Mouse (Mus musculus) forebrain, embryonic 13.5 days (tissue): ENCODE results near the gene Mtch2. TPM values are rescaled to one million over a fixed set of nuclear protein-coding genes. Genes with fewer than 3 reads are reported as not detected.
"Not testable (repeated sequence)": the region's sequence is repeated elsewhere in the genome, so short reads cannot be mapped to it uniquely, and the experiment has no call there.

Experiments
- ATAC-seq: fragments of 200-750 bp; cut with Nextera tagmentation; 2 replicates; pipeline ENCODE4 v1.8.0; 2017
- H3K27ac ChIP-seq: fragments of 300-500 bp; sonication (generic); 2 replicates; pipeline ENCODE4 v1.5.1; 2015; ENCODE audit warnings: inconsistent platforms, mild to moderate bottlenecking, moderate library complexity
- H3K27me3 ChIP-seq: fragments of 300-500 bp; sonication (generic); 2 replicates; pipeline ENCODE4 v1.6.1; 2015; ENCODE audit warnings: mild to moderate bottlenecking, inconsistent platforms
- H3K36me3 ChIP-seq: fragments of 300-500 bp; sonication (generic); 2 replicates; pipeline ENCODE4 v1.6.1; 2015; ENCODE audit warnings: mild to moderate bottlenecking, inconsistent platforms; ENCODE audit not compliant: poor library complexity, severe bottlenecking
- H3K4me1 ChIP-seq: fragments of 300-500 bp; sonication (generic); 2 replicates; pipeline ENCODE4 v1.6.1; 2015; ENCODE audit warnings: inconsistent platforms
- H3K4me2 ChIP-seq: fragments of 300-500 bp; sonication (generic); 2 replicates; pipeline ENCODE4 v1.6.1; 2015; ENCODE audit warnings: inconsistent platforms, mild to moderate bottlenecking, moderate library complexity
- H3K4me3 ChIP-seq: fragments of 300-500 bp; sonication (generic); 2 replicates; pipeline ENCODE4 v1.5.1; 2015; ENCODE audit warnings: mild to moderate bottlenecking, inconsistent platforms
- H3K9ac ChIP-seq: fragments of 300-500 bp; sonication (generic); 2 replicates; pipeline ENCODE4 v1.6.1; 2015; ENCODE audit warnings: mild to moderate bottlenecking, inconsistent platforms
- H3K9me3 ChIP-seq: fragments of 300-500 bp; sonication (generic); replicated peaks from 2 replicates; pipeline ENCODE4 v1.6.1; 2016; ENCODE audit warnings: inconsistent platforms
- WGBS: fragments of 180-500 bp; shearing (Covaris S2); methylation state at CpG from one replicate; pipeline ENCODE4 v1.1.7; 2015; 5-methylcytosine and 5-hydroxymethylcytosine counted together
- polyA plus RNA-seq: library from polyadenylated mRNA; unstranded; fragments of >200 nt; fragmentation: Nextera tagmentation; extraction: Ambion mirVana; gene quantifications from 2 replicates; pipeline ENCODE4 v1.2.1, GENCODE M21; 2015

Gene Mtch2
- 275 and 283 TPM in 2 replicates for polyA plus RNA-seq

- Histone ChIP-seq H3K4me1 (peaks cover 25% of the 10 kb centered on the region), H3K27me3 (no peaks in the 10 kb centered on the region), H3K9ac (peak within 1 kb of the TSS; percentile 89), H3K9me3 (no peaks in the 10 kb centered on the region), H3K27ac (peak within 1 kb of the TSS; percentile 87), H3K4me3 (peak within 1 kb of the TSS; percentile 83), H3K4me2 (peak within 1 kb of the TSS; percentile 66), H3K36me3 (peaks cover 24% of the 10 kb centered on the region)
- ATAC-seq = peak; percentile 96
- WGBS = under 1% methylated on average over 57 of the region's 67 CpGs
Observed at GRCm38 (mm10) chr2:90846955-90847680, at the start of gene Mtch2. Gene Mtch2 (plus strand): TSS chr2:90847155.

- no peaks in the 10 kb centered on the region for H3K27me3 ChIP-seq
- no peak overlapping the region for H3K9ac ChIP-seq
- H3K9me3 ChIP-seq = no peaks in the 10 kb centered on the region
- H3K36me3 ChIP-seq = no peaks in the 10 kb centered on the region
- H3K4me3 ChIP-seq = no peak overlapping the region
- no peak for ATAC-seq
- 83% methylated on average over 6 of the region's 6 CpGs for WGBS
- no peaks in the 10 kb centered on the region for H3K4me1 ChIP-seq
- H3K27ac ChIP-seq = no peak overlapping the region
- no peak overlapping the region for H3K4me2 ChIP-seq
Observed at GRCm38 (mm10) chr2:90808241-90809126, 38.5 kb upstream of the Mtch2 start.

GRCm38 (mm10) chr2:90810751-90811150 lies 36.2 kb upstream of the Mtch2 start:
- no peak overlapping the region for H3K27ac ChIP-seq
- no peak for ATAC-seq
- H3K36me3 ChIP-seq = no peaks in the 10 kb centered on the region
- H3K9ac ChIP-seq = no peak overlapping the region
- H3K4me3 ChIP-seq = no peak overlapping the region
- no peaks in the 10 kb centered on the region for H3K4me1 ChIP-seq
- 86% methylated on average over 8 of the region's 8 CpGs for WGBS
- H3K4me2 ChIP-seq = no peak overlapping the region
- H3K27me3 ChIP-seq = no peaks in the 10 kb centered on the region
- no peaks in the 10 kb centered on the region for H3K9me3 ChIP-seq

- no peaks in the 10 kb centered on the region for H3K4me1 ChIP-seq
- H3K4me2 ChIP-seq = no peak overlapping the region
- H3K9me3 ChIP-seq = no peaks in the 10 kb centered on the region
- 83% methylated on average over 2 of the region's 2 CpGs for WGBS
- H3K36me3 ChIP-seq = no peaks in the 10 kb centered on the region
- H3K4me3 ChIP-seq = no peak overlapping the region
- H3K27me3 ChIP-seq = no peaks in the 10 kb centered on the region
- no peak overlapping the region for H3K9ac ChIP-seq
- H3K27ac ChIP-seq = no peak overlapping the region
- ATAC-seq = no peak
Observed at GRCm38 (mm10) chr2:90815266-90815665, 31.7 kb upstream of the Mtch2 start.

- no peaks in the 10 kb centered on the region for H3K36me3 ChIP-seq
- ATAC-seq = no peak
- no peaks in the 10 kb centered on the region for H3K4me1 ChIP-seq
- H3K9me3 ChIP-seq = no peaks in the 10 kb centered on the region
- H3K4me3 ChIP-seq = no peak overlapping the region
- no peaks in the 10 kb centered on the region for H3K27me3 ChIP-seq
- no peak overlapping the region for H3K9ac ChIP-seq
- no peak overlapping the region for H3K27ac ChIP-seq
- WGBS = 90% methylated on average over 4 of the region's 4 CpGs
- H3K4me2 ChIP-seq = no peak overlapping the region
Observed at GRCm38 (mm10) chr2:90816144-90816543, 30.8 kb upstream of the Mtch2 start.

GRCm38 (mm10) chr2:90818710-90819109 lies 28.2 kb upstream of the Mtch2 start:
- no peak overlapping the region for H3K4me2 ChIP-seq
- H3K36me3 ChIP-seq = no peaks in the 10 kb centered on the region
- no peak overlapping the region for H3K9ac ChIP-seq
- H3K27ac ChIP-seq = no peak overlapping the region
- WGBS = 92% methylated on average over 3 of the region's 3 CpGs
- H3K9me3 ChIP-seq = no peaks in the 10 kb centered on the region
- ATAC-seq = no peak
- H3K4me1 ChIP-seq = no peaks in the 10 kb centered on the region
- H3K4me3 ChIP-seq = no peak overlapping the region
- H3K27me3 ChIP-seq = no peaks in the 10 kb centered on the region

- H3K36me3 ChIP-seq = no peaks in the 10 kb centered on the region
- H3K4me3 ChIP-seq = no peak overlapping the region
- H3K4me2 ChIP-seq = no peak overlapping the region
- H3K4me1 ChIP-seq = no peaks in the 10 kb centered on the region
- no peak overlapping the region for H3K9ac ChIP-seq
- H3K27ac ChIP-seq = no peak overlapping the region
- ATAC-seq = no peak
- H3K9me3 ChIP-seq = no peaks in the 10 kb centered on the region
- H3K27me3 ChIP-seq = no peaks in the 10 kb centered on the region
- WGBS = 79% methylated on average over 3 of the region's 3 CpGs
Observed at GRCm38 (mm10) chr2:90820894-90821293, 26.1 kb upstream of the Mtch2 start.

GRCm38 (mm10) chr2:90822978-90823377 lies 24.0 kb upstream of the Mtch2 start:
- Histone ChIP-seq H3K4me3 (no peak overlapping the region), H3K9me3 (no peaks in the 10 kb centered on the region), H3K9ac (no peak overlapping the region), H3K27ac (no peak overlapping the region), H3K4me2 (no peak overlapping the region), H3K27me3 (no peaks in the 10 kb centered on the region), H3K4me1 (no peaks in the 10 kb centered on the region), H3K36me3 (no peaks in the 10 kb centered on the region)
- 83% methylated on average over 2 of the region's 2 CpGs for WGBS
- ATAC-seq = no peak

GRCm38 (mm10) chr2:90823781-90824180 lies 23.2 kb upstream of the Mtch2 start:
- H3K27ac ChIP-seq = no peak overlapping the region
- WGBS = 85% methylated on average over 6 of the region's 6 CpGs
- no peaks in the 10 kb centered on the region for H3K9me3 ChIP-seq
- no peak overlapping the region for H3K9ac ChIP-seq
- H3K4me3 ChIP-seq = no peak overlapping the region
- no peaks in the 10 kb centered on the region for H3K27me3 ChIP-seq
- H3K4me2 ChIP-seq = no peak overlapping the region
- peak; percentile 70; the same call in 1 of the 2 replicates for ATAC-seq
- no peaks in the 10 kb centered on the region for H3K36me3 ChIP-seq
- no peaks in the 10 kb centered on the region for H3K4me1 ChIP-seq

GRCm38 (mm10) chr2:90824528-90824927 lies 22.4 kb upstream of the Mtch2 start:
- not testable (repeated sequence) for H3K27ac ChIP-seq, ATAC-seq, H3K9ac ChIP-seq, H3K27me3 ChIP-seq, H3K36me3 ChIP-seq, H3K4me1 ChIP-seq, H3K9me3 ChIP-seq, H3K4me3 ChIP-seq, H3K4me2 ChIP-seq
- 90% methylated on average over 10 of the region's 10 CpGs for WGBS

- Histone ChIP-seq H3K9me3 (no peaks in the 10 kb centered on the region), H3K27me3 (no peaks in the 10 kb centered on the region), H3K36me3 (no peaks in the 10 kb centered on the region), H3K4me1 (no peaks in the 10 kb centered on the region), H3K27ac (no peak overlapping the region), H3K9ac (no peak overlapping the region), H3K4me3 (no peak overlapping the region), H3K4me2 (no peak overlapping the region)
- WGBS = 85% methylated on average over 11 of the region's 11 CpGs
- ATAC-seq = no peak
Observed at GRCm38 (mm10) chr2:90825515-90826172, 21.3 kb upstream of the Mtch2 start.

- Histone ChIP-seq H3K9ac (no peak overlapping the region), H3K9me3 (no peaks in the 10 kb centered on the region), H3K27ac (no peak overlapping the region), H3K36me3 (no peaks in the 10 kb centered on the region), H3K27me3 (no peaks in the 10 kb centered on the region), H3K4me2 (no peak overlapping the region), H3K4me1 (no peaks in the 10 kb centered on the region), H3K4me3 (no peak overlapping the region)
- no peak for ATAC-seq
- 71% methylated on average over 7 of the region's 7 CpGs for WGBS
Observed at GRCm38 (mm10) chr2:90828739-90829138, 18.2 kb upstream of the Mtch2 start.
